Mouse (Mus musculus) lung, postnatal 0 days (tissue): ENCODE measurements around the gene Uncx. TPM values are rescaled to one million over a fixed set of nuclear protein-coding genes. Genes with fewer than 3 reads are reported as not detected.

Experiments
- ATAC-seq: fragments of 200-750 bp; cut with Nextera tagmentation; 2 replicates; pipeline ENCODE4 v1.8.0; 2017; ENCODE audit warnings: moderate library complexity
- DNase-seq: peaks from one replicate; pipeline ENCODE4 v3.0.0-alpha.2; 2016; ENCODE audit warnings: low spot score
- H3K27ac ChIP-seq: fragments of 300-500 bp; sonication (generic); 2 replicates; pipeline ENCODE4 v1.5.1; 2014; ENCODE audit warnings: antibody characterized with exemption, mild to moderate bottlenecking, low read length, mixed read lengths
- H3K27me3 ChIP-seq: fragments of 300-500 bp; sonication (generic); replicated peaks from 2 replicates; pipeline ENCODE4 v1.6.1; 2014; ENCODE audit warnings: low read length, mixed read lengths; ENCODE audit not compliant: insufficient read depth
- H3K36me3 ChIP-seq: fragments of 300-500 bp; sonication (generic); 2 replicates; pipeline ENCODE4 v1.6.1; 2014; ENCODE audit warnings: low read length, mixed read lengths; ENCODE audit not compliant: insufficient read depth
- H3K4me1 ChIP-seq: fragments of 300-500 bp; sonication (generic); 2 replicates; pipeline ENCODE4 v1.6.1; 2014; ENCODE audit warnings: antibody characterized with exemption, low read depth, low read length, mixed read lengths; ENCODE audit not compliant: insufficient read depth
- H3K4me2 ChIP-seq: fragments of 300-500 bp; sonication (generic); replicated peaks from 2 replicates; pipeline ENCODE4 v1.6.1; 2014; ENCODE audit warnings: low read depth, mild to moderate bottlenecking, low read length, moderate library complexity, mixed read lengths
- H3K4me3 ChIP-seq: fragments of 300-500 bp; sonication (generic); 2 replicates; pipeline ENCODE4 v1.5.1; 2014; ENCODE audit warnings: low read depth, low read length
- H3K9ac ChIP-seq: fragments of 300-500 bp; sonication (generic); replicated peaks from 2 replicates; pipeline ENCODE4 v1.6.1; 2014; ENCODE audit warnings: low read depth, mild to moderate bottlenecking
- H3K9me3 ChIP-seq: fragments of 300-500 bp; sonication (generic); 2 replicates; pipeline ENCODE4 v1.6.1; 2016; ENCODE audit warnings: low read length, mixed read lengths
- CTCF ChIP-seq: IDR thresholded peaks from 2 replicates; pipeline ENCODE4 v1.5.1; 2016; ENCODE audit warnings: antibody characterized with exemption, mild to moderate bottlenecking
- EP300 ChIP-seq: IDR thresholded peaks from 2 replicates; pipeline ENCODE4 v1.6.1; 2016; ENCODE audit warnings: antibody characterized with exemption, mild to moderate bottlenecking, control low read depth
- WGBS: fragments of 180-500 bp; shearing (Covaris S2); extraction: QIAGEN DNeasy Blood & Tissue Kit; methylation state at CpG from one replicate; pipeline ENCODE4 v1.1.7; 2014; 5-methylcytosine and 5-hydroxymethylcytosine counted together
- polyA plus RNA-seq: library from polyadenylated mRNA; unstranded; fragments of >200 nt; fragmentation: Nextera tagmentation; extraction: Ambion mirVana; gene quantifications from 2 replicates; pipeline ENCODE4 v1.2.1, GENCODE M21; 2015

Gene Uncx
- polyA plus RNA-seq, 1 experiment from 2014 or later = not detected

DNA sequence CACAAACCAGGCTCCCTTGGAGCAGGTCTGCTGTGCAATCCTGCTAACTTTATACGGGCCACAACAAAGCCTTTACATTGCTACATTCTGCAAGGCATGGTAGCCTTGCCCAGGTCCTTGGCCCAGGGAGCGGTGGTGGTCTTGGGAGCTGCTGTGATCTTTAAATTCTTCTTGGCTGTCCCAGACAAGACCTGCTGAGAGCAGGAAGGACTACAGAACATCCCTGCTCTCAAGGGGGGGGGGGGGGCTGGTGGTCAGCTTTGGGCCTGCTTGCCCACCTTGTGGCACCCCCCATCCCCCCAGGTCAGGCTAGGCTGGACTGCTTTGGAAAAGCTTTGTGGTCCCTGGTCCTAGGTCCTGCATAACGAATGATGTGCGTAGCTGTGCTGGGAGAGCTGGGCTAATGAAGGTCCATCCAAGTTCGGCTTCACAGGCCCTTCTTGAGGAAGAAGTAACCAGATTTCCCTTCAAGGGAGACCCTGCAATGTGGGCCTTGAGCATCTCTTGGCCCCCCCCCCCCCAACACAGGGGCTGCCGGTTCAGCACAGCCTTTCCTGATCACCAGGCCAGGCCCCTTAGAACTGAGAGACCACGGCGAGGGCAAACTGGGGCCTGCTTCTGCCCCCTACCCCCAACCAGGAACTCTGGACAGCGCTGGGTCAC lies 2.5 kb downstream of the Uncx start:
- TF ChIP-seq EP300 (no peak), CTCF (no peak)
- no peaks in the 10 kb centered on the region for H3K9me3 ChIP-seq
- no peak overlapping the region for H3K4me3 ChIP-seq
- DNase-seq = no peak
- H3K27ac ChIP-seq = no peak overlapping the region
- no peaks in the 10 kb centered on the region for H3K36me3 ChIP-seq
- no peak for ATAC-seq
- H3K4me2 ChIP-seq = no peak overlapping the region
- H3K4me1 ChIP-seq = no peaks in the 10 kb centered on the region
- 6% methylated on average over 9 of the region's 9 CpGs for WGBS
- peaks cover 87% of the 10 kb centered on the region for H3K27me3 ChIP-seq
- no peak overlapping the region for H3K9ac ChIP-seq

DNA sequence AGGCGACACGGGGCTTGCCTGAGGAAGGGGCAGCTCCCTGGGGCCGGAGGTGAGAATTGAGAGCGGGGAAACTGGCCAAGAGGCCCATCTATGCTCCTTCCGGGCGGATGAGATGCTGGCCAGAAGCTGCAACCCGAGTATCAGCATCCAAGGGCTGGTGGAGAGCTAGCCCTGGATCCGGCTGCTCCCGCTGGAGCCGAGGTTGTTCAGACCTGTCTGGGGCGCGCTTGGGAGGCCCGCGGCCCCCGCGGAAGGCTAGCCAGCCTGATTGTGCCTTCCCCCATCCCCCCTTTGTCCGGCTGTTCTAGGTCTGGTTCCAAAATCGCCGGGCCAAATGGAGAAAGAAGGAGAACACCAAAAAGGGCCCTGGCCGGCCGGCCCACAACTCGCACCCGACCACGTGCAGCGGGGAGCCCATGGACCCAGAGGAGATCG lies 3.1 kb downstream of the Uncx start:
- Histone ChIP-seq H3K4me2 (no peak overlapping the region), H3K9ac (no peak overlapping the region), H3K4me3 (no peak overlapping the region), H3K36me3 (no peaks in the 10 kb centered on the region), H3K27me3 (peaks cover 86% of the 10 kb centered on the region), H3K9me3 (no peaks in the 10 kb centered on the region), H3K4me1 (no peaks in the 10 kb centered on the region), H3K27ac (no peak overlapping the region)
- ATAC-seq (no peak), DNase-seq (no peak)
- TF ChIP-seq CTCF = no peak
- no peak for TF ChIP-seq EP300
- WGBS = 2% methylated on average over 25 of the region's 26 CpGs

DNA sequence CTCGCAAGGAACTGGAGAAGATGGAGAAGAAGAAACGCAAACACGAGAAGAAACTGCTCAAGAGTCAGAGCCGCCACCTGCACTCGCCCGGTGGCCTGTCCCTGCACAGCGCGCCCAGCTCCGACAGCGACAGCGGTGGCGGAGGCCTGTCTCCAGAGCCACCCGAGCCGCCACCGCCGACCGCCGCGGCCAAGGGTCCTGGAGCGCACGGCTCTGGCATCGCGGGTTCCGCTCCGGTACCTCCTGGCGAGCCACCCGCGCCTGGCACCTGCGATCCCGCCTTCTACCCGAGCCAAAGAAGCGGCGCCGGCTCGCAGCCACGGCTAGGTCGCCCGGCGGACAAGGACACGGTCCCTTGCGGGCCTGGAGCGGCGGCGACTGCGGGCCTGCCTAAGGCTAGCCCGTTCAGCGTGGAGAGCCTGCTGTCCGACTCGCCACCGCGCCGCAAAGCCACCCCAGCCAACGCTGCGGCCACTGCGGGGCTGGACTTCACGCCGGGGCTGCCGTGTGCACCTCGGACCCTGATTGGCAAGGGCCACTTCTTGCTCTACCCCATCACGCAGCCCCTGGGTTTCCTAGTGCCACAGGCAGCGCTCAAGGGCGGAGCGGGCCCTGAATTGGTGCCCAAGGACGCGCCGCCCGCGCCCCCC lies 3.6 kb downstream of the Uncx start:
- no peak for ATAC-seq
- WGBS = under 1% methylated on average over 53 of the region's 68 CpGs

DNA sequence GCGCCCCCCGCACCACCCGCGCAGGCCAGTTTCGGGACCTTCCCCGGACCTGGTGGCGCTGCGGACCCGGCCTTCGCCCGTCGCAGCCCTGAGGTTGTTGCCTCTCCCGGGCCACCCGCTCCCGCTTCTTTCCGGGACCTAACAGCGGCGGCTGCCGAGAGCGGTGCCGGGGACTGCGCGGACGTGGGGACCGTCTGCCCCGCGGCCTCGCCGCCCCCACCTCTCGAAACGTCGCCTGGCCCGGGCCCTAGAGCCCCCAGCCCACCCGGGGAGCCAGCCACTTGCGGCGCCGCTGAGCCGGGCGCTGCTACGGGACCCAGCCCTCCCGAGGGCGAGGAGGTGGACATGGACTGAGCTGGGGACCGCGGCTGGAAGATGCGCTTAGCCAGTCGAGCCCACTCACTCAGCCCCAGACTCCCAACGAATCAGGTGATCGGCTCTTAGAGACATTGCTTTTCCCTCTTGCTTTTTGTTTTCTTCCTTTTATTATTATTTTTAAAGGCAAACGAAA lies 4.2 kb downstream of the Uncx start:
- Histone ChIP-seq H3K9ac (no peak overlapping the region), H3K27ac (no peak overlapping the region), H3K4me1 (no peaks in the 10 kb centered on the region), H3K4me3 (no peak overlapping the region), H3K36me3 (no peaks in the 10 kb centered on the region), H3K27me3 (peaks cover 87% of the 10 kb centered on the region), H3K9me3 (no peaks in the 10 kb centered on the region), H3K4me2 (no peak overlapping the region)
- DNase-seq (no peak), ATAC-seq (no peak)
- 0% methylated on average over 27 of the region's 49 CpGs for WGBS
- TF ChIP-seq EP300 (no peak), CTCF (no peak)

More for the DNA sequence above, 3.6 kb downstream of the Uncx start:
- no peak overlapping the region for H3K27ac ChIP-seq
- H3K9ac ChIP-seq = no peak overlapping the region
- H3K36me3 ChIP-seq = no peaks in the 10 kb centered on the region
- H3K27me3 ChIP-seq = peaks cover 86% of the 10 kb centered on the region
- H3K4me2 ChIP-seq = no peak overlapping the region
- no peak overlapping the region for H3K4me3 ChIP-seq
- no peak for DNase-seq
- no peaks in the 10 kb centered on the region for H3K4me1 ChIP-seq
- H3K9me3 ChIP-seq = no peaks in the 10 kb centered on the region
- TF ChIP-seq EP300 (no peak), CTCF (no peak)

DNA sequence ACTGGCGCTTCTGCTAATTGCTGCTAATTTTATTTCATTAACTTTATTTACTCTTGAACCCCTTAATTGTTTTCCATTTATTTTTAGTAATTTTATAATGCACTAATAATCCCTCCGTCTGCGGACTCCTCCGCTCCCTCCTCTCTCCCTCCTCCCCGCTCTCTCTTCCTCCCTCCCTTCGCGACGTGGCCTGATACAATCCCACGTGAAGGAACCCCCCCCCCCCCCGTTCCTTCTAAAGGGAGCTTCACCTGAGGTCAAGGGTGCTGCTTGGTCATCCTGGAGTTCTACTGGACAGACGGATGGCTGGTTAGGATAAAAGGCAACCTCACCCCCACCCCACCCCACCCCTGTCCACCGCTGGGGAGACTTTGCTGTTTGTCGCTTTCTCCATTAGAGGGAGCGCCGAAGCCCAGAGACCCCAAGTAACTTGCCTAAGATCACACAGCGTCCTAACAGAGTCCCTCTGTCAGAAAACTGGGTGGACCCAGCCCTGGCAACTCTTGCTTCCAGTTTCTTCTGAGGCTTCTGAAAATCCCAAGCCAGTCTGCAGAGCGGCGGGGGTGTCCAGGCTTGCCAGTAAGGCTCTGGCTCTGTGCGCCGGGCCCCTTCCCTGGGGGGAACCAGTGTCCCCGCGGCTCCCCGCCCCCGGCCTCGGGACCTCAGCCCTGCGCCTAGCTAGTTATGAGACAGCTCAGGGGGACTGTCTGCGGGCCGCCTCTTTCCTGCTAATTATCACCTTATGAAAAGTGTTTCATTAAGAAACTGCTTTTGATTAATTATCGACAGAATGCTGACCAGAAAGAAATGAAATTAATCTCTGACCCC lies 10.4 kb downstream of the Uncx start:
- H3K4me3 ChIP-seq = no peak overlapping the region
- H3K9ac ChIP-seq = no peak overlapping the region
- WGBS = 9% methylated on average over 24 of the region's 29 CpGs
- H3K9me3 ChIP-seq = no peaks in the 10 kb centered on the region
- H3K27me3 ChIP-seq = peaks cover 86% of the 10 kb centered on the region
- H3K4me1 ChIP-seq = no peaks in the 10 kb centered on the region
- TF ChIP-seq EP300 (no peak), CTCF (no peak)
- H3K4me2 ChIP-seq = no peak overlapping the region
- no peaks in the 10 kb centered on the region for H3K36me3 ChIP-seq
- ATAC-seq (no peak), DNase-seq (no peak)
- H3K27ac ChIP-seq = no peak overlapping the region
